Mouse (Mus musculus): ENCODE data around the gene Zar1l. TPM values are rescaled to one million over a fixed set of nuclear protein-coding genes. Genes with fewer than 3 reads are reported as not detected.
A peak's percentile ranks its signal among the peaks of the same experiment; 100 is the strongest.

The Zar1l gene
- polyA plus RNA-seq, 1 experiment: not detected

GRCm38 (mm10) chr5:150464721-150465120 lies 53.2 kb downstream of the Zar1l start:
- Histone ChIP-seq H3K27me3 (ENCODE audit: control insufficient read depth, insufficient read depth, low read length) (no peaks in the 10 kb centered on the region), H3K4me3 (ENCODE audit: extremely low read depth, insufficient read depth, insufficient read length) (no peak overlapping the region), H3K4me1 (ENCODE audit: control insufficient read depth, insufficient read depth, insufficient read length) (no peaks in the 10 kb centered on the region), H3K27ac (ENCODE audit: insufficient read depth, low read length) (no peak overlapping the region), H3K36me3 (ENCODE audit: control insufficient read depth, insufficient read depth, low read length) (peaks cover 4% of the 10 kb centered on the region)
- no peak for DNase-seq (ENCODE audit: low read depth in 1 of 2, low spot score in 2 of 2)
- 70% methylated on average over 3 of the region's 3 CpGs for WGBS
- TF ChIP-seq POLR2A (IDR thresholded peaks at IDR 0.05; ENCODE audit: low read depth, low read length): no peak
- no peak for TF ChIP-seq CTCF (IDR thresholded peaks at IDR 0.05; ENCODE audit: extremely low read depth, insufficient read depth, insufficient read length, insufficient replicate concordance)

DNA sequence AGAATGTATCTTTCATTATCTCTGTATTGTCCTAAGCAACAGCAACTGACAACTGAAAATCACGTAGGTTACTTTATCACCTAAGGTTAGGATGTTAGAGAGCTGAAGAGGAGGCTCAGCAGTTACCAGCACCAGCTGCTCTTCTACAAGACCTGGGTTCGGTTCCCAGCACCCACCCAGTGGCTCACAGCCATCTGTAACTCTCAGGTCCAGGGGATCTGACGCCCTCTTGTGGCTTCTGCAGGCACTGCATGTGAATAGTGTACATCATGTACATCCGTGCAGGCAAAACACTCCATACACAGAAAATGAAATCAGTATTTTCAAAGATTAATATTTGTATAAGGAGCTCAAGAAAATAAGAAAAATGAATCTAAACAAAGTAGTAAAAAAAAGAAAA lies 58.2 kb downstream of the Zar1l start:
- DNase-seq (ENCODE audit: low read depth in 1 of 2, low spot score in 2 of 2): no peak
- TF ChIP-seq CTCF (IDR thresholded peaks at IDR 0.05; ENCODE audit: extremely low read depth, insufficient read depth, insufficient read length, insufficient replicate concordance): no peak
- TF ChIP-seq POLR2A (IDR thresholded peaks at IDR 0.05; ENCODE audit: low read depth, low read length): no peak
- H3K4me3 ChIP-seq (ENCODE audit: extremely low read depth, insufficient read depth, insufficient read length): no peak overlapping the region
- H3K27me3 ChIP-seq (ENCODE audit: control insufficient read depth, insufficient read depth, low read length): no peaks in the 10 kb centered on the region
- H3K4me1 ChIP-seq (ENCODE audit: control insufficient read depth, insufficient read depth, insufficient read length): no peaks in the 10 kb centered on the region
- WGBS: 90% methylated on average over 4 of the region's 4 CpGs
- H3K27ac ChIP-seq (ENCODE audit: insufficient read depth, low read length): no peak overlapping the region
- peaks cover 12% of the 10 kb centered on the region for H3K36me3 ChIP-seq (ENCODE audit: control insufficient read depth, insufficient read depth, low read length)

DNA sequence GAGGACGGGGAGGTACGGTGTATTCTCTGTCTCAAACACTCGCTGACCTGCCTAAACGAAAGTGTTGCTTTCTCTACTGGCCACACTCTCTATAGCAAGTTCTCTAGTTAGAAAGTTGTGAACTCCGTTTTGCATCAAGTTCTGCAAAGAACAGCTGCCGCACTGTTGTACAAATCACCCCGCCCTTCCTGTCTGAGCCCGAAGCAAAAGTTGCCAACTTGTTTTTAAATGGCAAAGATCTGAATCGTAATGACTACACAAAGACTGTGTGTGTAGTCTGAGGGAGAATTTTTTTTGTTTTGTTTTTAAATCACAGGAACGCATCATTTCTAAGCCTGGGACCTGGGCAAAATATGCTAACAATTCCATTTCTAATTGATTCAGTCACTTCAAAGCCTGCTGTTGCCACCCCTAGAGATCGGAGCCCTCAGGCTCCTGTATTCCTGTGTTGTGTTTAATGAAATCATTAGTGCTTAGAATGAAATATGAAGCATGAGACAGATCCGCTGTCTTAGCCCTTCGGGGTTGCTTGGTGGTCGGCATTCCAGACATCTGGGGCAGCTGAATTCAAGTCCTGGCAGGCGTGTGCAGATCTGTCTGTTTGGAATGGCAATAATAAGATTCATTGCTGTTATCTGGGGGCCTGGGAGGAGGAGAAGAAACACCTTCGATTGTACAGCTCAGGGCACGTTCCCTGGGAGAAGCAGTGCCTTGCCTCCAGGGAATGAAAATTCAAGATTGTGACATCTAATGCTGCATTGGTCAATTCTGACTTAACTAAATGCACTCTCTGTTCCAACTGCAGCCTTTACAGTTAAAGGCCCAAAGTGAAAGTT lies 59.8 kb downstream of the Zar1l start:
- Histone ChIP-seq H3K4me3 (ENCODE audit: extremely low read depth, insufficient read depth, insufficient read length) (no peak overlapping the region), H3K27ac (ENCODE audit: insufficient read depth, low read length) (peak overlapping the region; percentile 54), H3K4me1 (ENCODE audit: control insufficient read depth, insufficient read depth, insufficient read length) (no peaks in the 10 kb centered on the region), H3K27me3 (ENCODE audit: control insufficient read depth, insufficient read depth, low read length) (no peaks in the 10 kb centered on the region), H3K36me3 (ENCODE audit: control insufficient read depth, insufficient read depth, low read length) (peaks cover 15% of the 10 kb centered on the region)
- no peak for DNase-seq (ENCODE audit: low read depth in 1 of 2, low spot score in 2 of 2)
- WGBS: 68% methylated on average over 17 of the region's 17 CpGs
- TF ChIP-seq CTCF (IDR thresholded peaks at IDR 0.05; ENCODE audit: extremely low read depth, insufficient read depth, insufficient read length, insufficient replicate concordance) (no peak), POLR2A (IDR thresholded peaks at IDR 0.05; ENCODE audit: low read depth, low read length) (no peak)

- Histone ChIP-seq H3K4me1 (ENCODE audit: control insufficient read depth, insufficient read depth, insufficient read length) (no peaks in the 10 kb centered on the region), H3K4me3 (ENCODE audit: extremely low read depth, insufficient read depth, insufficient read length) (no peak overlapping the region), H3K27me3 (ENCODE audit: control insufficient read depth, insufficient read depth, low read length) (no peaks in the 10 kb centered on the region), H3K27ac (ENCODE audit: insufficient read depth, low read length) (peak overlapping the region; percentile 54; the same call in 1 of the 2 replicates), H3K36me3 (ENCODE audit: control insufficient read depth, insufficient read depth, low read length) (peaks cover 19% of the 10 kb centered on the region)
- TF ChIP-seq CTCF (IDR thresholded peaks at IDR 0.05; ENCODE audit: extremely low read depth, insufficient read depth, insufficient read length, insufficient replicate concordance): no peak
- TF ChIP-seq POLR2A (IDR thresholded peaks at IDR 0.05; ENCODE audit: low read depth, low read length): no peak
- DNase-seq (ENCODE audit: low read depth in 1 of 2, low spot score in 2 of 2): no peak
- whole genome bisulfite sequencing: 88% methylated on average over 17 of the region's 17 CpGs
Measured at GRCm38 (mm10) chr5:150457165-150457903, 60.6 kb downstream of the Zar1l start.

Other genes starting within 250 kb of the Zar1l start
- 3.1 and 3.8 TPM in 2 replicates for gene Brca2, start 4.5 kb upstream of the Zar1l start, polyA plus RNA-seq (2012; rRNA removed)
- 29.0 and 30.9 TPM in 2 replicates for gene N4bp2l1, start 79.0 kb upstream of the Zar1l start, polyA plus RNA-seq (2012; rRNA removed)
- 3.7 and 4.4 TPM in 2 replicates for gene N4bp2l2, start 148.0 kb upstream of the Zar1l start, polyA plus RNA-seq (2012; rRNA removed)
- 3.2 and 3.4 TPM in 2 replicates for gene Pds5b, start 155.6 kb upstream of the Zar1l start, polyA plus RNA-seq (2012; rRNA removed)

Measured in spleen, adult 2 months (tissue).